Mouse (Mus musculus) fibroblast of lung, adult 2 months (primary cell): ENCODE data around the gene Fbxo48.

Experiments
- DNase-seq: peaks from one replicate; pipeline ENCODE4 v3.0.0-alpha.2; 2011; ENCODE audit warnings: low read depth

Gene Fbxo48

DNA sequence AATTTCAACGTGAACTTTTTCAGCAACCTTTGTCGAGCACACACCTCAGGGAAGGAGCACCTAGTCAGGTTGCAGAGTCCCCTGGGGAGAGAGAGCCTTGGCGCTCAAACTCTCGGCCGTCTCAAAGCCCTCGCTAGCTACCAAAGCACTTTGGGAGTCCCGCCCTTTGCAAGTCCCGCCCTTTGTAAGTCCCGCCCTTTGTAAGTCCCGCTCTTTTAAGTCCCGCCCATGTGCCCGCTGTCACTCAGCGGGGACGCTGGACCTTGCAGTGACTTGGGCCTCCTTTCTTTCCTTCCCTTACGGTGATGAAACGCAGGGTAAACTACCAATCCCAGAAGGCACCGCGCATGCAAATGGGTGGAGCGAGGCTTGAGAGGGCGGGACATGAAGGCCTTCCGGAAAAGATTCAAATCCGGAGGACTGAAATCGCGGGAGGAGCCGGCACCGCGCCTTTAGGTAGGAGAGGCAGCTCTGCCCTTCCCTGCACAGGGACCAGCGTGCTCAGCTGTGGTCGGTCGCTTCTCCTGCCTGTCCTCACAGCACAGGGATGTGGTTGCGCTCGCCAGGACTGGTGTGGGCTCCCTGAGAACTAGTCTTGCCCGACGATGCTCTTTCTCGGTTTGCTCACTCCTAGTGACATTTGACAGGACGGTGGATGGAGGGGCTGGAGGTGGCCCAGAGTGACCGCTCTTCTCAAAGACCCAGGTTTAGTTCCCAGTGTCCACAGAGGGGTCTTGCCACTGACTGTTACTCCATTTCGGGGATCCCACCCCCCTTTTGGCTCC is at the start of gene Fbxo48:
Gene Fbxo48 (plus strand): TSS at position 400 of the 785 bp plus-strand sequence.
- peak; percentile 99 for DNase-seq

DNA sequence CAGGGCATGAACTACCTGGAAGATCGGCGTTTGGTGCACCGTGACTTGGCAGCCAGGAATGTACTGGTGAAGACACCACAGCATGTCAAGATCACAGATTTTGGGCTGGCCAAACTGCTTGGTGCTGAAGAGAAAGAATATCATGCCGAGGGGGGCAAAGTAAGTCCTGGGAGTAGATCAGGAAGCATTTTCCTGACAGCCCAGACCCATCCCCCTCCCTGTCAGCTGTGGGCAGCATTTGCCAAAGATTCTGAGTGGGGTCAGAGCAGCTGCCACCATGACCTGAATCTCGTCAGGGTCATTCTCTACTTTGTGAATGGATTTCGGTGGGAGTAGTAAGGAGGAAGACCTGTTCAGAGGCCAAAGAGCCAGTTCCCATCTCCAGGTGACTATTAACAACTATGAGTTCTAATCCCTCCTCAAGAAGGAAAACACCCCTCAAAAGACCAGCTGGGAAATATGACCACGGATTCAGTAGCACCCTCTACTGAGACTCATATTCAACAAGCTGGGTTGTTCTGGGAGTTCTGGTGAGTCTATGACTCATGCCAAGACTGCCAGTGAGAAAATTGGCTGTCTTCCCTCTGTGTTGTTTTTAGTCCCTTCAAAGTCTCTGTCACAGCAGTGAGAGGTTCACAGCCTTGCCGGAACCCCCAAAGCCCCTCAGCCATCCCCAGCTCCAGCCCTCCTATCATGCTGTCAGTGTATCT is 46.7 kb upstream of the Fbxo48 start:
- peak; percentile 61 for DNase-seq

DNA sequence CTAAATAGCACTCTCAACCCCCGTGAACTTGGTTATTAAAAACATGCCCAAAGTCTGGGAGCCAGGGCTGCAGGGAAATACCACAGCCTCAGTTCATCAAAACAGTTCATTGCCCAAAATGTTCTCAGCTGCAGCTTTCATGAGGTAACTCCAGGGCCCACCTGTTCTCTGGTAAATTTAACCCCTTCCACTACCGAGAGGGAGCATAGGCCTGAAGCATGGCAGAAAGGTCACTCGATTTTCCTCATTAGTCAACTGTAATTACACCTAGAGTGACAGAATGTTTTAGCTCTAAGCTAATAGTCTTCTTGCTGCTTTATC is 46.2 kb upstream of the Fbxo48 start:
- DNase-seq, result no peak

DNA sequence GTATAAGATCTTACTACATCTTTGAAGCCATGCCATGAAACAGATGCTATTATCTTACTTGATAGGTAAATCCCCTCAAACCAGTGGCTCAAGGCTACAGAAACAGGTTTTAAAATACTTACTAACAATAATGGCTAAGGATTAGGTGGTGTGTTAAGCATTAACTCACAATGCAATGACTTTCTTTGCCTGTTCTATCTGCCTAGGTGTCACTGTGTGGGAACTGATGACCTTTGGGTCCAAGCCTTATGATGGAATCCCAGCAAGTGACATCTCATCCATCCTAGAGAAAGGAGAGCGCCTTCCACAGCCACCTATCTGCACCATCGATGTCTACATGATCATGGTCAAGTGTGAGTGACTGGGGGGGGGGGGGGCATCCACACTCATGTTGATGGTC is 44.6 kb upstream of the Fbxo48 start:
- no peak for DNase-seq

DNA sequence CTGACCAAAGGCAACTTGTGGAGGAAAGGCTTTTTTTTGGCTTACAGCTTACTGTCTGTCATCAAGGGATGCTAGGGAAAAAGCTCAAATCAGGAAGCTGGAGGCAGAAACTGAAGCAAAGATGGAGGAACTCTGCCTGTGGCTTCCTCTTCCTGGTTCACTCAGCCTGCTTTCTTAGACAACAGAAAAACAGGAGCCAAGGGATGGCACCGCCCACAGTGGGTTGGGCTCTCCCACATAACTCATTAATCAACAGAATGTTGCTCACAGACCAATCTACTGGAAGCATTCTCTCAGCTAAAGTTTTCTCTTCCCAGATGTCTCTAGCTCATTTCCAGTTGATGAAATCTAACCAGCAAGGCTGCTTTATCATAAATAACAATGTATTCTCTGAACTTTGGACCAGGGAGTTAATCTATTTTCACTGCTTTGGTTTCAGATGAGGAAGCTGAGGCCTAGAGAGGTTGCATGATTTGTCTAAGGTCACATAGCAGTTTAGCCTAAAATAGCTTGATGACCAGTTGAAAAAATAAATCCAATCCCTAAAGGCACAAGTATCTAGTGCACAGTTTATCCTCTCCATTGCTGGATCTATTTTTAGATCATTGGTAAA is 43.6 kb upstream of the Fbxo48 start:
- peak; percentile 22 for DNase-seq

DNA sequence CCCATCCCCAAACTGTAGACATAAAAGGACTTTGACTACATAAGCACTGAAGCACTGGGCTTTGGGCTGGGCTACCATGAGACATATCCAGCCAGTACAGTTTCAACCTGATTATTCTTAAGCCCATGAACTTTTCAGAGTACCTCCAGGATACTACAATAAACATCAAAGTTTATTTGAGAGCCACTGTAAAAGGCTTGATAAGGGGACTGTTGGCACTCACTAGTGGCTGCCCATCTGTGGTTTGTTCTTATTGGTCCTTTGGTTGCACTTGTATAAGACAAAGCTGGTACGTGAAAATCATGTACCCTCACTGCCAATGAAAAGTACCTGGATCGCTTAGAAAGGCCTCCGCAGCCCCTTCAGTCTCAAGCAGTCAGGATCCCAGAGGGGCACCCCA is 36.4 kb upstream of the Fbxo48 start:
- no peak for DNase-seq

DNA sequence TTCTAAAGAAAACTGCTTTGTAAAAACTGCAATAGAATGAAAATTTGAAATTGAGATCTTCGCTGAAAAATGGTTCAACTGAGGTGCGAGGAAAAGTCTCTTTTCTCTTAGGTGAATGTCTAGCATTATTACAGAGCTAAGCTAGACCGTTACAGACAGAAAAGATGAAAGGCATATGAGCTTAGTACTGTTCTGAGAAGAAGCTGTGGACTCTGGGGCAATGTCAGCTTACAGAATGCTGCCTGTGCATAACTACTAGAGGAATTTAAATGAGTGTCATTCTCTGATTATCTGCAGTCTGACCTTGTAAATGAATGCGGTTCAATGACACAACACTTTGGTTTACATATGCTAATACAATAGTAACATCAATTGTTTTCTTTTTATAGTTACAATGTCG is 35.3 kb upstream of the Fbxo48 start:
- no peak for DNase-seq

DNA sequence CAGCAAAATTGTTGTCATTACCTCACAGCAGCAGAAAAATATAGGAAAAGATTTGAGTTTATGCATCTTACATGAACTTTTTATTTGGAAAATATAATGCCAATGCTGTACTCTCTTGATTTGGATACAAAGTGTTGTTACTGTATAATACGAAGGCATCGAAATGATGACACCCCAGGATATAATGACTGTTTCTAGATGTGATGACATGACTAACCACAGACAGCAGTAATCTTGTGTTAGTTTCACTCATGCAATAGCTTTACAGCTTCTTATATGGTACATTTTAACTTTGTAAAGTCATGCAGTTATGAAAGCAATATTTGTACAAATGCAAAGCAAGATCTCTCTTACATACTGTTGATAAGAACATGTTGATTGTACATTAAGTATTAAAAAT is 33.7 kb upstream of the Fbxo48 start:
- DNase-seq, result no peak

DNA sequence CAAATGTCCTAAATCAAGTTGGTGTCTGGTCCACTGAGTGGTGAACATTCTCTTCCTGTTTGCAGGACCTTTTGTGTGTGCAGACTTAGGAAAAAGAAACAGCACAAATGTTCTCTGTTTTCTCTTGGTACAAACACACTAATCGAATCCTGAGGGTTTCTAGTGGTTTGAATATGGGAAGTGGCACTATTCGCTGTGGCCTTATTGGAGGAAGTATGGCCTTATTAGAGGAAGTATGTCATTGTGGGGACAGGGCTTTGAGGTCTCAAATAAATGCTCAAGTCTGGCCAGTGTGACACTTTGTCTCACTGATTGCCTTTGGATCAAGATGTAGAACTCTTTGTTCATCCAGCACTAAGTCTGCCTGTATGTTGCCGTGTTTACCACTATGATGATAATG is 19.0 kb upstream of the Fbxo48 start:
- DNase-seq, result no peak

DNA sequence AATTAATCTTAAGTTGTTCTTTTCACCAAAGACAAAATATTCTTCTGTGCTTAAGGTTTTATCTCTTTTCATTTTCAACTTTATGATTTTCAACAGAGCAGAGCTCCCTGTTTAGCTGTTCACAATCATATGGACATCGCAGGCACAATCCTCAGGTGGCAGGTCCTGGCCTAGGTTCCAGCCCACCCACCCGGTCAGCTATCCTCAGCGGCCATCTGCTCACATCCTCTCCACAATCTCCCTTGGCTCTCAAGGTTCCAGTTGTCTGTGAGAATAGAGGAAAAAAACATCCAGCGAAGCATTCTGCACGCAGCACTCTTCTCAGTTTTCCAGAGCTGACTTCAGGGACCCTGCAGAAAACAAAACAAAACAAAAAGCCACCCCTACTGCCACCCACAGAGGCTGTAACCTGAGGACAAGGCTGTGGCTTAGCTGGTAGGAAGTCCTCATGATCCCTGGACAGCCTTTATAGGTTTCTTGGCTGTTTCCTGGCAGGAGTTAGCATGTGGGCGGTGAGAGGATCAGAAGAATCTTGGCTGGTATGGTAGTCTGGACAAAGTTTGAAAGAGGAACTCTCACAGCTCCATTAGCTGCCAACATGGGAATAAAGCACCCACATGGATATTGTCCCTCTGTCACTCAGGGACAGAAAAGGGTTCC is 15.5 kb upstream of the Fbxo48 start:
- DNase-seq, result peak; percentile 43

DNA sequence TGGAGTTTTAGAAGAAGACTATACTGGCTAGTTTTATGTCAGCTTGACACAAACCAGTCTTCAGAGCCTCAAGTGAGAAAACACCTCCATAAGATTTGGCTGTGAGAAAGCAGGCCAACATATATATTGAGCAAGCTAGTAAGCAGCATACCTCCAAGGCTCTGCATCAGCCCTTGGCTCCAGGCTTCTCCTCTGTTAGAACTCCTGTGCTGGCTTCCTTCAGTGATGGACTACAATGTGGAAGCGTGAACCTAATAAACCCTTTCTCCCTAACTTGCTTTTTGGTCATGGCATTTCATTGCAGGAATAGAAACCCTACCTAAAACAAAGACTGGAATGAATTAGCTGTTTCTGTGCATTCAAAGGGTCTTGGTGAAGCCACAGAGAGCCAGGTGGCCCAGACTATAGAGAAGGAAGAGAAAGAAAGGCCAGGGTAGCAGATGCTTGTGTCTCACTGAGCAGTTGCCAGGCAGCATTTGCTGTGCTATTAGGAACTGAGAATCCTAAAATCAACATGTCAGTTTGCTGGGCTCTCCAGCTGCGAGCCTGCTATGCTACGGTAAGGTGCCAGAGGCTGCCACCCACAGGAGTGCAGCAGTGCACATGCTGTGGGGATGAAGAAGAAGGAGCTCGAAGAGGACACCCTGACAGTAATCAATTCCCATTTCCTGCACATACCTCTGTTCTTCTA is 9.9 kb upstream of the Fbxo48 start:
- DNase-seq, result no peak

DNA sequence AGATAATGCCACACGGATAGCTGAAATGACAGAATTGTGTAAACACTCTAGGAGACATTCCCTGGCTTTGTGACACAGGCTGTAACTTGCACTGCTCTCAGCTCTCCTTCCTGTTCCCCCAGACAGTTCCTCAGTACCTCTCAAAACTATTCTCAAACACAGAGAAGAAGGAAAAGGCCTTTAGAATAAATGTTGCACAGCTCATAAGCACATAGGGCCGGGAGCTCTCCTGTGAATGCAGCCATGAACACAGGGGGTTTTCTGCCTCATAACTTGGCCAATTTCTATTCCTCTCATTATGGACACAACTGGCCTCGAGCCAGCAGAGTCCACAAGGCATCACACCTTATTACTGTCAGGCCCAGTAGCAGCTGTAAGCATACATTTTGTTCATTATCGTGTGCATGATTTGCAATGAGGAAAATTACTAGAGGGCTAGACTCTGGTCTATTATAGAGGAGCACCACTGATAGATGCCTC is 9.2 kb upstream of the Fbxo48 start:
- DNase-seq, result no peak

DNA sequence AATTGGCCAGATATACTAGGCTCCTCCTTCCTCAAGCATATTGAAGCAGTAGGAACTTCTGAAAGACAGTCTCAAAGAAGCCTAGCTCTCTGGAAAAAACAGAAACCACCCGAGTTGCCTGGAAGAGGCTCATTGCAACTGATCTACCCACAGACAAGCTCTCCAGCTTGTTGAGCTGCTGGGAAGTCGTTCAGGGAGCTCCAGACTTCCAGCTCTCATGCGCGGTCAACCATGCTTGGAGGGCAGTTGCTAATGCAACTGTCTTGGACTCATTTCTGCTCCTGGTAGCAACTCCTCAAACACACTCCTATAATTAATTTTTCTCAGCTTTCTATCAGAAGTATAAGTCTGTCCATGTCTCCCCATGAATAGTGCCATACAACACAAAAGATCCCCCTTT is 8.2 kb upstream of the Fbxo48 start:
- no peak for DNase-seq

DNA sequence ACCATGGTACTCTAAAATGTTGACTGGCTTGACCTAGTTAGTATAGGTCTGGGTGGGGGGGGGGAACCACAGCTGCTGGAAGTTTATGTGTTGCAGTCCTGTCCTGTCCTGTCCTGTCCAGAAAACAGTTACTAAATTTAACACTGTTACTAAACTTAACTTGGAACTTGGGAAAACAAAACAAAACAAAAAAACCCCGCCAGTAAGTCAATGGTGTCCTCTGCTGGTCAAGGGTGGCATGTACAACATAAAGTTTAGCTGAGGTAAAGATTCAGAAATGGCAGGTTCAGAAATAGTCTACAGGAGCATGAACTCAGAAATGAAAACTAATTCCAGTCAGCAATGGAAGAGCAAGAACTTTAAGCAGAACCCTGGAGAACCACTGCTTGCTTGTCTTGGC is 2.4 kb upstream of the Fbxo48 start:
- peak; percentile 42 for DNase-seq

DNA sequence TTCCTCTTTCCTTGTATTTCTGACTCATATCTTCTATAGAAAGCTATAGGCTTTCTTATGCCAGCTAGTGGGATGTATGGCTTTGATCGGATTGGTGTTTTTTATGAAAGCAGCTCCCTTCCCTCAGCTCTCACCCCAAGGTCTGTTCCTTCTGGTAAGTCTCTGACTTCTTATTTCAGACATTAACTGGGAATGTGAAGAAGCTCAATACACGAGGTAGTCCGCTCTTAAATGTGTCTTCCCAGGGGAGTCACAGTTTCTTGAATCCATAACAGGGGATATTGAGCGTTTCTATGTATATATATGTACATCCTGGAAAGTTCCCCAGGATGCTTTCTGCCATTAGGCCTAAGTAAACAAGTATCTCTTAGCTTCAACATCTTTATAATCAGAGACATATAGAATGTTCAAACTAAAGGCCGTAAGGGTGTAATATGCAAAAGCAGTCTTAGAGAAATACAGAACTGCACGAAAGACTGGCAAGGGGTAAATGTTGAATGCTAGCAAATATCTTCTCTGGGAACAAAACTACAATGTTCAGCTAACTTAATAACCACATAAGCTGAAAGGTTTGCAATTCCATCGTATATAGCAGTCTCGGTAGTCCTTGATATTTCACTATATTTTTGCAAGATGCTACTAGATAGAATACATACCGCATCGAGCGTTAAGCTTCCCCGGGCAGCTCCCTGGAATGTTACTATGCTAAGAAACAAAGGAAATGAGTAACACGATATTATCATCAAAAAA is 774 bp upstream of the Fbxo48 start:
- DNase-seq, result no peak

DNA sequence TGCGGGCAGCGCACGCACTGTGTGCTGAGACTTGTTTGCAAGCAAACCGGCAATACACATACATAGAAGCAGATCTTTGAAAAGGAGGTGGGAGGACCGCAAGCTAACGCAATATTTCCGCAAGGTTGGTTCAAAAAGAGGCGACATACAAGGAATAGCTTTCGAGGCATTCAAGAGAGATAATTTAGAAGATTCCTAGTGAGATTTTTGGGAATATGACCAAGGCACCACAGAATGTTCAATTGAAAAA is 511 bp downstream of the Fbxo48 start:
- DNase-seq, result no peak

DNA sequence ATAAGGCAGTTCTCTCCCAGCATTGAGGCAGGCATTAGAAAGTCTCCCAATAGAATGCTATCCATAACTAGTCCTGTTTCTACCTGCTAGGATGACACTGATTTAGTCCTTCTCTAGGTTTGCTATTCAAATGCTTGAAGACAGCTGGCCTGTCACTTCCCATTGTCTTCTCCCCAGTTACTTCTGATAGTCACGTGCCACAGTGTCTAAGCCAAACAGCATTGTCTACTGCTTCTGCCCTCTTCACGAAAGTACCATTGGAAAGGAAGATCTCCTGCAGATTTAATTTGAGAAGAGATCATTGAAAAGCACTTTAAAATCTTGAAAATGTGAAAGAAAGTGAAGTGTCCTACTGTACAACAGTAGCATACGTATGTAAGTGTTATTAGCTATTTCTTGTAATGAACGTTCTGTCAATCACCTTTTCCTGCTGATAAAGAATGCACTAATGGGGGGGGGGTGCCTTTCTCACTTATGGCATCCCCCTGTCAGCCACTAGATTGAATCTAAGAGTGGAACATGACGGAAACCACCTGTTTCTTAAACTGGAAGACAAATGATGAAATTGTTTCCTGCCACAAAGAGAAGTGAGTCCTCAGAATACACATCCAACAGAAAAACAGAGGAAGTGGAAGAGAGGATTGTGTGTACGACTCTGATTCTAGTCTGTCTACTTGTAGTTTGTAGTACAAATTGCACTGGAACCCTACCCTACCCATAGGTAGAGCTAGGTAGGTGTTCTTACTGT is 5.1 kb downstream of the Fbxo48 start:
- no peak for DNase-seq

DNA sequence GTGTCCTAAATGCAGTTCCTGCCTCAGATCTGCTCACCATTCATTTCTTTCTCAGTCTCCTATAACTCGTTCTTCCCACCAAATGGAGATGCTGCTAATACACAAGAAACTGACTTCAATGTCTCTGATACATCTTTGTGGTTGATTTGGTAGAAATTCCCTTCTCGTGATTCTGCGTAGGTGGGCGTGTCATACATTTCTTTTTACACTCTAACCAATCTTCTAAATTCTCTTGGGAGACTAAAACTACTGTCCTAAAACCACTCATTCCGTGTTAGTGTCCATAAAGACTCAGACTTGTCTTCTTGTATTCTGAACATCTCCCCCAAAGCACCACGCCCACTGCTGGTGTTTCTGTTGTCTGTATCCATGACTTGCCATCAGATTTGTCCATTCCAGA is 5.9 kb downstream of the Fbxo48 start:
- DNase-seq, result no peak

DNA sequence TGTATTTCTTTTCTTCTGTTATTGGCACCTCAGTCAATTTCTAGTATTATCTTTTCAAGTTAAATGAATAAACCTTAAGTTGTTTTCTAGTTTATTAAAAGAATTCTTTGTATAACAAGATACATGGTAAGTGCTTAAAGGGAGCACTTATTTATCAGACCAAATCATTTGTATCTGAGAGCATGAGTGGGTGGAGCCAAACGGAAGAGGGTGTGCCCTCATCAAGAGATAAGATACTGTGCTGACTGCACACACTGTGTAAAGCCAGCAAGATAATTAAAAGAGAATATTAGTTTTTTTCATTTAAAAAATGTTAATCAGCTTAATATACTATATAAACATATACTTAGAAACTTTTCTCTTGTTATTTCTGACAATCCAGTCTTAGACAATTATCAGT is 7.3 kb downstream of the Fbxo48 start:
- no peak for DNase-seq

DNA sequence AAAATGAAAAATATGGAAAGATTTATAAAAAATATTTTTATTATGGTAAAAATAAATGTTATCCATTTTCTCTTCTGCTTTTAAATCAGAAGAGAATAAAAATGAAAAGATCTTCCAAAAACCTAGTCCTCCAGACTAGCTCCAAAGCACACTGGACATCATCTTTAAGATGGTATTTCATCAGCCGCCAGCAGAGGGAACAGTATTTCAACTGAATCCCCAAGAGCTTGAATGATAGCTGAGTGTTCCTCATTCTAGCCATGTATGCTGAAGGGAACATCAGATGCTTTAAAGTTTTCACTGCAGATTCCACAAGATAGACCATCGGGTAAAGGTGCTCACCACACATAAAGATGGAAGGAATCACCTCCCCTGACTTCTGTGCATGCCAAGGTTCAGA is 16.6 kb downstream of the Fbxo48 start:
- peak; percentile 11 for DNase-seq

DNA sequence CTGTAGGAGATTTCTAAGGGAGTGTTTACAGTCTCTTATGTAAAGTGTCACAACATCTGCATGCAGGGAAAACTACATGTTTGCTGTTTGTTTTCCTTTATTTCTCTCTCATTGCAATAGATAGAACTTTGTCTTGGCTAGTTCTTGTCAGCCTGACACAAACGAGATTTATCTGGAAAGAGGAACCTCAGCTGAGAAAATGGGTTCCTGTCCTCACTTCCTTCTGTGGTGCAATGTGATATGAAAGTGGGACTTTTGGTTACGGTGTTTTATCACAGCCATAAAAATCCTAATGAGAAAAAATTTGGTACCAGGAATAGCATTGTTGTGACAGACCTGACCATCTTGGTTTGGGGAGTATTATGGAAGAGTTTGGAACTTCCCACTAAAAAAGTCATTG is 18.5 kb downstream of the Fbxo48 start:
- DNase-seq, result no peak
